Mouse (Mus musculus) lung, adult 2 months (tissue): Measurements from ENCODE around the gene P3h2.

ENCODE experiments used
- CTCF ChIP-seq: fragments of 200-500 bp; IDR thresholded peaks from 2 replicates; pipeline ENCODE4 v1.5.1; 2011; ENCODE audit warnings: mild to moderate bottlenecking, low read length, control low read depth; ENCODE audit not compliant: insufficient read depth
- POLR2A ChIP-seq: fragments of 200-500 bp; IDR thresholded peaks from 2 replicates; pipeline ENCODE4 v1.6.1; 2011; ENCODE audit warnings: low read depth, mild to moderate bottlenecking, control low read depth, low read length, borderline replicate concordance; ENCODE audit errors: extremely low read depth

DNA sequence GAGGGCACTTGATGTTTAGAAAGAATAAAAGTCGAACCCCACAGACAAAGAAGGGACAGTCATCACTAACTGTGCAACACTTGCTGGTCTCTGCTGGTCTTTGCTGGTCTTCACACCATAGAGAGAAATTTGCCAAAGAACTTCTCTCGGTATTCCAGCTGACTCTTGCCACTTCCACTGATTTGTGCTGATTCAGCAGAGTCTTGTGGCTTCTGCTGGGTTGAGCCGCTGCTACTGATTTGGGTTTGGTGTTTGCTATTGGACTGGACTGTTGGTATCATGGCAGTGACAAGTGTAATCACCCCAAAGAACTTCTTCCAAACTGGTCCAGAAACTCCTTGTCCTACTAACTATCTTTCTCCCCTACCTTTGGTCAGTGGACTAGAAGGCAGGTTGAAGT lies 111.0 kb downstream of the P3h2 start:
- TF ChIP-seq CTCF = no peak
- no peak for TF ChIP-seq POLR2A
